Mouse (Mus musculus): ENCODE data around the gene Deup1. TPM values are rescaled to one million over a fixed set of nuclear protein-coding genes. Genes with fewer than 3 reads are reported as not detected.

Deup1 gene
- total RNA-seq, 2 experiments from 2014 or later, result 0.89 to 1.3 TPM

- no peak for DNase-seq (ENCODE audit: low spot score in 2 of 2)
Observed at GRCm38 (mm10) chr9:15534110-15534509, 93.6 kb downstream of the Deup1 start.

GRCm38 (mm10) chr9:15533336-15534070, 94.2 kb downstream of the Deup1 start:
- no peak for DNase-seq (ENCODE audit: low spot score in 2 of 2)

- no peak for DNase-seq (ENCODE audit: low spot score in 2 of 2)
Observed at GRCm38 (mm10) chr9:15531204-15531603, 96.5 kb downstream of the Deup1 start.

GRCm38 (mm10) chr9:15529965-15530320, 97.8 kb downstream of the Deup1 start:
- no peak for DNase-seq (ENCODE audit: low spot score in 2 of 2)

GRCm38 (mm10) chr9:15529275-15529964, 98.3 kb downstream of the Deup1 start:
- DNase-seq (ENCODE audit: low spot score in 2 of 2), result no peak

- no peak for DNase-seq (ENCODE audit: low spot score in 2 of 2)
Observed at GRCm38 (mm10) chr9:15528368-15528767, 99.4 kb downstream of the Deup1 start.

GRCm38 (mm10) chr9:15527846-15528245, 99.9 kb downstream of the Deup1 start:
- DNase-seq (ENCODE audit: low spot score in 2 of 2), result no peak

- peak in 1 of 2 experiments; percentile 57 for DNase-seq (ENCODE audit: low spot score in 2 of 2)
Observed at GRCm38 (mm10) chr9:15526539-15526938, 101.2 kb downstream of the Deup1 start.

- no peak for DNase-seq (ENCODE audit: low spot score in 2 of 2)
Observed at GRCm38 (mm10) chr9:15525246-15525645, 102.5 kb downstream of the Deup1 start.

GRCm38 (mm10) chr9:15523646-15524045, 104.1 kb downstream of the Deup1 start:
- no peak for DNase-seq (ENCODE audit: low spot score in 2 of 2)

- no peak for DNase-seq (ENCODE audit: low spot score in 2 of 2)
Observed at GRCm38 (mm10) chr9:15522887-15523286, 104.8 kb downstream of the Deup1 start.

GRCm38 (mm10) chr9:15522348-15522747, 105.4 kb downstream of the Deup1 start:
- no peak for DNase-seq (ENCODE audit: low spot score in 2 of 2)

- DNase-seq (ENCODE audit: low spot score in 2 of 2), result no peak
Observed at GRCm38 (mm10) chr9:15517979-15518378, 109.8 kb downstream of the Deup1 start.

- no peak for DNase-seq (ENCODE audit: low spot score in 2 of 2)
Observed at GRCm38 (mm10) chr9:15516007-15516406, 111.7 kb downstream of the Deup1 start.

GRCm38 (mm10) chr9:15512918-15513317, 114.8 kb downstream of the Deup1 start:
- DNase-seq (ENCODE audit: low spot score in 2 of 2), result no peak

- no peak for DNase-seq (ENCODE audit: low spot score in 2 of 2)
Observed at GRCm38 (mm10) chr9:15510557-15511310, 117.0 kb downstream of the Deup1 start.

Other genes starting within 250 kb of the Deup1 start
- 1 to 10 TPM; 6.4 to 7.5 TPM for gene Smco4, start 134.5 kb downstream of the Deup1 start, total RNA-seq (2021)
- 10 to 100 TPM; 42.4 to 47.4 TPM for gene Slc36a4, start 81.8 kb upstream of the Deup1 start, total RNA-seq (2021)
- not detected for gene Mtnr1b, start 246.6 kb upstream of the Deup1 start, total RNA-seq (2021)